Mouse (Mus musculus) intestine, embryonic 15.5 days (tissue): ENCODE data around the gene Exoc5. TPM values are rescaled to one million over a fixed set of nuclear protein-coding genes. Genes with fewer than 3 reads are reported as not detected.
A peak's percentile ranks its signal among the peaks of the same experiment; 100 is the strongest.

Source experiments
- ATAC-seq: fragments of 200-750 bp; cut with Nextera tagmentation; 2 replicates; pipeline ENCODE4 v1.8.0; 2017; ENCODE audit warnings: moderate TSS enrichment, moderate library complexity
- H3K27ac ChIP-seq: fragments of 300-500 bp; sonication (generic); 2 replicates; pipeline ENCODE4 v1.5.1; 2015; ENCODE audit warnings: mild to moderate bottlenecking, inconsistent platforms
- H3K27me3 ChIP-seq: fragments of 300-500 bp; sonication (generic); replicated peaks from 2 replicates; pipeline ENCODE4 v1.6.1; 2015; ENCODE audit warnings: inconsistent platforms
- H3K36me3 ChIP-seq: fragments of 300-500 bp; sonication (generic); 2 replicates; pipeline ENCODE4 v1.6.1; 2015; ENCODE audit warnings: inconsistent platforms
- H3K4me1 ChIP-seq: fragments of 300-500 bp; sonication (generic); replicated peaks from 2 replicates; pipeline ENCODE4 v1.6.1; 2015; ENCODE audit warnings: inconsistent platforms
- H3K4me2 ChIP-seq: fragments of 300-500 bp; sonication (generic); replicated peaks from 2 replicates; pipeline ENCODE4 v1.6.1; 2015; ENCODE audit warnings: mild to moderate bottlenecking, inconsistent platforms
- H3K4me3 ChIP-seq: fragments of 300-500 bp; sonication (generic); replicated peaks from 2 replicates; pipeline ENCODE4 v1.5.1; 2015; ENCODE audit warnings: inconsistent platforms
- H3K9ac ChIP-seq: fragments of 300-500 bp; sonication (generic); 2 replicates; pipeline ENCODE4 v1.6.1; 2015; ENCODE audit warnings: inconsistent platforms
- H3K9me3 ChIP-seq: fragments of 300-500 bp; sonication (generic); 2 replicates; pipeline ENCODE4 v1.6.1; 2016; ENCODE audit warnings: inconsistent platforms
- WGBS: fragments of 180-500 bp; shearing (Covaris S2); methylation state at CpG from one replicate; pipeline ENCODE4 v1.1.7; 2015; 5-methylcytosine and 5-hydroxymethylcytosine counted together
- polyA plus RNA-seq: library from polyadenylated mRNA; unstranded; fragments of >200 nt; fragmentation: Nextera tagmentation; extraction: Ambion mirVana; gene quantifications from 2 replicates; pipeline ENCODE4 v1.2.1, GENCODE M21; 2015

Gene Exoc5
- polyA plus RNA-seq, 1 experiment from 2014 or later: 39.5 TPM

DNA sequence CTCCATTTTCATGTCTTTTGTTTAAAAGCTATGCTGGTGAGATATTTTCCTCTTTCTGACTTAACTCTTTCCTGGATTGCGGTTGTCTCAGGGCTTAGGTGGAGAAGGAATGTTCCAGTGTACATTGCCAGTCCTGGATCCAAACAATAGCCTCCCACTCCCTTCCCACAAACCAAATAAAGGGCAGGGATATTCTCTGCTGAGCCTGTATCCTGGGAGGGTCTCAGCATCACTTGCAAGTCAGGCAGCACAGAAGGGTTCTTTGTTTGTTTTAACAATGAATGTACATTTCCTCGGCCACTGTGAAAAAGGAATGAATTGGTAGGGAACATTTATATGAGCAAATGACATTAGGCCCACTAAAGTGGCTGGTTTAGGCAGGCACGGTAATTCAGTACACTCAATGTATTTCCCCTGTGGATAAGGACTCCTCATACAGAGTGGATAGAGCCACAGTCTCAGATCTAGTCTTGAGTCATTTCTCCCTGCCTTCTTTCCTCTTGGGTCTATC is 74.3 kb downstream of the Exoc5 start:
- Histone ChIP-seq H3K4me3 (no peak overlapping the region), H3K4me1 (no peaks in the 10 kb centered on the region), H3K36me3 (no peaks in the 10 kb centered on the region), H3K9me3 (no peaks in the 10 kb centered on the region), H3K9ac (no peak overlapping the region), H3K27ac (no peak overlapping the region), H3K4me2 (no peak overlapping the region), H3K27me3 (no peaks in the 10 kb centered on the region)
- WGBS: 49% methylated on average over 3 of the region's 3 CpGs
- no peak for ATAC-seq

DNA sequence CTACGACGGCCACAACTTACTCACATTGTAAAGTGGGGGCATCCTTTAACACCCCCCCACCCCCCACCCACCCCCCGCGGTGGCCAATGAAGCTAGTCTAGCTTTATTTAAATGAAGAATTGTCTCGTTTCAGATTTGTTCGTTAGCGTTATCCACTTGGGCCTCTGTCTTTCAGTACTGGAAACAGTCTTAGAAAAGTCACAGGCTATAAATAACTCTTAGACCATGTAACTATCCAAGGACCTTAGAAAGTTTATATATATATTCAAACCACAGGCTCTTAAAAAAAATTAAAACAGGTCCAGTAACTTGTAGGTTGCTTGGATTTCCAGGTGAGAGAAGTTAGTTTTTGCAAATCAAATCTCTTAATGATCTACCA is 75.3 kb downstream of the Exoc5 start:
- no peaks in the 10 kb centered on the region for H3K9me3 ChIP-seq
- no peak for ATAC-seq
- H3K4me3 ChIP-seq: no peak overlapping the region
- no peak overlapping the region for H3K27ac ChIP-seq
- WGBS: 6% methylated on average over 7 of the region's 7 CpGs
- H3K4me1 ChIP-seq: no peaks in the 10 kb centered on the region
- no peaks in the 10 kb centered on the region for H3K27me3 ChIP-seq
- H3K36me3 ChIP-seq: no peaks in the 10 kb centered on the region
- H3K9ac ChIP-seq: no peak overlapping the region
- peak overlapping the region; percentile 45; the same call in 1 of the 2 replicates for H3K4me2 ChIP-seq

DNA sequence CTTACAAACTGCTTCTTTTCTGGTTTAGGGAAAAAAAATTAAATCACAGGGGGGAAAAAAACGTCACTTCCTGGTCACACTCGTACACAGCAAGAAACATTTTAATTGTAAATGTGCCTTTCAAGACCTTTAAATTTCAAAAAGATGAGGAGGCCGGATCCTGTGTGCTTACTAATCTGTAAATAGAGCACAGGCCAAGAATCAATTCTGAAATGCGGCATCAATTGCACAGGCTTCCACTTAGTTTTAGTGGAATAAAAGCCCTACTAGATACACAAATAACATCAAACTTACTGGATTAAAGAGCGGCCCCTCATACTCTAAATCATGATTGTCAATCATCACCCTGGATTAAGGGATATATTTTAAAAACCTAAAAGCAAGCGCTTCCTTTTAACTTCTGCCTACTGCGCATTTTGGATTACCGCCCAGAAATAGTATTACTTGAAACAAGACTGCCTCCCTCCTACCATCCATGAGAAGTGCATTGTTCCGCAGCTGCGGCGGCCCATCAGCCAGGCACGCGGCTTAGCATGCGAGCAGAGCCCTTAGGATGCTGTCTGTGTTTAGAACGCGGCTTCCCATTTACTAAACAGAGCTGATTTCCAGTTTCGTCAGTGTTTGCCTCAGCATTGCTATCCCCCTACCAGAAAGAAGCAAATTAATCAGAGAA is 75.8 kb downstream of the Exoc5 start:
- H3K36me3 ChIP-seq: no peaks in the 10 kb centered on the region
- 16% methylated on average over 17 of the region's 17 CpGs for WGBS
- no peak overlapping the region for H3K4me3 ChIP-seq
- H3K27me3 ChIP-seq: no peaks in the 10 kb centered on the region
- no peaks in the 10 kb centered on the region for H3K4me1 ChIP-seq
- H3K9me3 ChIP-seq: no peaks in the 10 kb centered on the region
- H3K27ac ChIP-seq: no peak overlapping the region
- no peak overlapping the region for H3K9ac ChIP-seq
- ATAC-seq: peak; percentile 70; the same call in 1 of the 2 replicates
- peak overlapping the region; percentile 45 for H3K4me2 ChIP-seq

DNA sequence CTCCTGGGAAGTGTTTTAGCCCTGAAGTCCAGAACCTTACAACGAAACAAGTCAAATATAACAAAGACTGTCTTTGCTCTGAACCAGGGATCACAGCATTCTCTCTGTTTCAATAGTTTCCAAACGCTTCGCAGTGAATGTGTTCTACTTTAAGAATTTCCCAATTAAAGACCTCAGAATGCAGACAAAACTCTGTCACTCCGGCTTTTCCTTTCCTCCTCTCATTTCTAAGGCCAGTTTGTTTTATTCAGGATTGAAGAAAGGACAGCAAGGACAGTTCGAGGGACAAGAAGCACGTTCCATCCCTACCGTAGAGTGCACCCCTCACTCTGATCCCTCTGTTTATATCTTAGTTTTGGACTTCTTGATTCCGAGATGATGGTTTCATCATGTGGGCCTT is 76.6 kb downstream of the Exoc5 start:
- no peak for ATAC-seq
- Histone ChIP-seq H3K36me3 (no peaks in the 10 kb centered on the region), H3K4me1 (no peaks in the 10 kb centered on the region), H3K27ac (no peak overlapping the region), H3K4me2 (no peak overlapping the region), H3K4me3 (no peak overlapping the region), H3K27me3 (no peaks in the 10 kb centered on the region), H3K9ac (no peak overlapping the region), H3K9me3 (no peaks in the 10 kb centered on the region)
- WGBS: 81% methylated on average over 8 of the region's 8 CpGs

DNA sequence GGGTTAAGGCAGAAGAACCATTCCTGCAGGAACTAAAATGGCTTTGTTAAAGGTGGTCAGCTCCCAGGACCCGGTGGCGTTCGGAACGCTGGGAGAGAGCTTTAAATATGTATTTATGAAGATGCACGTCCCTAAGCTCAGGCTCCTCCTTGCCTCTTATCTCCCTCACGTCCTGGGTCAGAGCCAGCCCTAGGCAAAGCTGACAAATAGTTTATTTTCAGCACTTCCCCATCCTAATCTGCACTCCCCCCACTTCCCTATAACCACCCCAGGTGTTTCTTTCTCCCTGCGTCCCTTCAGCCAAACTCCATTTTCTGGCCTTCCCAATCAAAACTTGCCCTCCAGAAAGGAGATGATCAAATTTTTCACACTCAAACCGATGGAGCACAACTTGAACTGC is 80.2 kb downstream of the Exoc5 start:
- no peak for ATAC-seq
- Histone ChIP-seq H3K27ac (no peak overlapping the region), H3K36me3 (no peaks in the 10 kb centered on the region), H3K27me3 (no peaks in the 10 kb centered on the region), H3K4me1 (no peaks in the 10 kb centered on the region), H3K9me3 (no peaks in the 10 kb centered on the region), H3K4me2 (no peak overlapping the region), H3K4me3 (no peak overlapping the region), H3K9ac (no peak overlapping the region)
- 66% methylated on average over 8 of the region's 8 CpGs for WGBS

DNA sequence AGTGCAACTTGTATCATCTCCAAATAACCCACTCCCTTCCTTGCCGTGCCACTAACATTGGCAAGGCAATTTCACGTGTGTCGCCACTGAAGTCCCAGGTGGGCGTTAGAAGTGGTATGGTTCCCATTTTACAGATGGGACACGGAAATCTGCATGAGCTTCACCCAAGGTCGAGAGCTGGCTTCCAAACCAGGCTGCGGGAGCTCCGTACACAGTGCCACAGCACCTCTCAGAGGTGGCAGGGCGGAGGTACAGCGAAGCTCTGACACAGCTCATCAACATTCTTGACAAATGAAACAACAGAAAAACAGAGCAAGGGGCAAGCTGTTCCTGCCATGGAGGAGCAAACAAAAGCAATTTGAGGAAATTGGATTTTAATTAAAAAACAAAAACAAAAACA is 80.8 kb downstream of the Exoc5 start:
- 39% methylated on average over 10 of the region's 10 CpGs for WGBS
- H3K4me2 ChIP-seq: no peak overlapping the region
- H3K4me3 ChIP-seq: no peak overlapping the region
- no peaks in the 10 kb centered on the region for H3K9me3 ChIP-seq
- H3K27me3 ChIP-seq: no peaks in the 10 kb centered on the region
- no peaks in the 10 kb centered on the region for H3K4me1 ChIP-seq
- H3K27ac ChIP-seq: no peak overlapping the region
- no peaks in the 10 kb centered on the region for H3K36me3 ChIP-seq
- ATAC-seq: no peak
- H3K9ac ChIP-seq: no peak overlapping the region

DNA sequence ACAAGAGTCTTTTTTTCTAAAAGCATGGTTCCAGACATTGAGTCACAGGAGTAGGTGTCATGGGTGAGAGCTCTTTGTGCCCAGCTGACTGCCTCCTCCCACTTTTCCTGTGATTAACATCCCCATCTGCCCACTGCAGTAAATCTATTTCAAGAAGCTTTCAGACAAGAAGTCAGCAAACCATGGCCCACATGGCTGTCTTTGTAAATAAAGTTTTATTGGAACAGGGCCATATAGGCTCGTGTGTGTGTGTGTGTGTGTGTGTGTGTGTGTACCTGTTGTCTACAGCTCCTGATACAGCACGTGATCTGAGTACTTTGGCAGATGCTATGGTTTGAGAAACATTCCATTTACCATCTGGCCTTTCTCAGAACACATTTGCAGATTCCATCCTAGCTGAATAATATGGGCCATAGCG is 87.5 kb downstream of the Exoc5 start:
- 53% methylated on average over 3 of the region's 3 CpGs for WGBS
- no peak for ATAC-seq

DNA sequence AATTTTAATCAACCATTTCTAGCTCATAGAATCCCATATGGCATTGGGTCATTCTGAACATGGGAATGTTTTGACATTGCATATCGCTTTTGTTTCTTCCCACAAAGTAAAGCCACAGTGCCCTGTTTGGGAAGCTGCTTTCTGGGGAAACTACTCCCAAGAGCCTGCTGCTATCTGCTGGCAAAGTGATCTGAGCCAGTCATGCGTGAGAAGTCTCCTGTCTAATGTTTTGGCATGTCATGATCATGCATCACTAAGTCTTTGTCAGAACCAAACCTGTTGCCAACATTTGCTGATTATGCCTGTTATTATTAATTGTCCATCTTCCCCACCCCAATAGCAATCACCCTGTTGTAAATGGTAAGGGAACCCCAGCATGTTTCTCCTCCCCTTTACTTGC is 94.9 kb downstream of the Exoc5 start:
- Histone ChIP-seq H3K4me2 (no peak overlapping the region), H3K9me3 (no peaks in the 10 kb centered on the region), H3K4me1 (no peaks in the 10 kb centered on the region), H3K27ac (no peak overlapping the region), H3K27me3 (no peaks in the 10 kb centered on the region), H3K4me3 (no peak overlapping the region), H3K36me3 (no peaks in the 10 kb centered on the region), H3K9ac (no peak overlapping the region)
- ATAC-seq: no peak
- 95% methylated on average over 2 of the region's 2 CpGs for WGBS

More for the DNA sequence above, 87.5 kb downstream of the Exoc5 start:
- Histone ChIP-seq H3K4me3 (no peak overlapping the region), H3K27me3 (no peaks in the 10 kb centered on the region), H3K4me1 (no peaks in the 10 kb centered on the region), H3K27ac (no peak overlapping the region), H3K9me3 (no peaks in the 10 kb centered on the region), H3K36me3 (no peaks in the 10 kb centered on the region), H3K9ac (no peak overlapping the region), H3K4me2 (no peak overlapping the region)

DNA sequence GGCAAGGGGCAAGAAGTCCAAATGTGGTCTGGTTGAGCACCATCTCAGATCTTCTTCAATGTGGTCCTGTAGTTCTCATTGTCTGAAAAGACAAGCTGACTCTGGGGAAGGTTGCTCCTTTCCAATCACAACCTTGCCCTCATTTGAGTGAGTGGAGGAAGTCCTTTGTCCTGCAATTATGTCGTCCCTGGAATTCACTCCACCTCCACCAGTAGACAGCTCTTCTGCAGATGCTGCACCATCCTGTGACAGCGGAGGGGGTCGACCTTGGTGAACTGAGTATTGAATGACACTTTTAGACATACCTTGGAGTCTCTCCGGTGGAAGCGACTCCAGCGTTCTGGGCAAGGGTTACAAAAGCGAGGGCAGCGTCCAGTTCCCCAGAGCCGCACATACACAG is 97.8 kb downstream of the Exoc5 start:
- Histone ChIP-seq H3K27ac (no peak overlapping the region), H3K4me1 (no peaks in the 10 kb centered on the region), H3K36me3 (no peaks in the 10 kb centered on the region), H3K4me3 (no peak overlapping the region), H3K27me3 (no peaks in the 10 kb centered on the region), H3K4me2 (no peak overlapping the region), H3K9me3 (no peaks in the 10 kb centered on the region), H3K9ac (no peak overlapping the region)
- WGBS: 85% methylated on average over 9 of the region's 9 CpGs
- no peak for ATAC-seq

Other genes starting within 250 kb of the Exoc5 start
- 26.1 and 29.5 TPM in 2 replicates for gene Ap5m1, start 556 bp downstream of the Exoc5 start, polyA plus RNA-seq
- gene Naa30, start 105.6 kb upstream of the Exoc5 start, polyA plus RNA-seq: 10.8 and 11.1 TPM in 2 replicates
- 92.0 and 94.3 TPM in 2 replicates for gene ccdc198, start 178.8 kb upstream of the Exoc5 start, polyA plus RNA-seq